Mouse (Mus musculus) retina, embryonic 14.5 days (tissue): Measurements from ENCODE around the gene Dusp5.

ENCODE experiments used
- DNase-seq: peaks from one replicate; pipeline ENCODE4 v3.0.0-alpha.2; 2015; ENCODE audit warnings: low spot score

Dusp5 gene

DNA sequence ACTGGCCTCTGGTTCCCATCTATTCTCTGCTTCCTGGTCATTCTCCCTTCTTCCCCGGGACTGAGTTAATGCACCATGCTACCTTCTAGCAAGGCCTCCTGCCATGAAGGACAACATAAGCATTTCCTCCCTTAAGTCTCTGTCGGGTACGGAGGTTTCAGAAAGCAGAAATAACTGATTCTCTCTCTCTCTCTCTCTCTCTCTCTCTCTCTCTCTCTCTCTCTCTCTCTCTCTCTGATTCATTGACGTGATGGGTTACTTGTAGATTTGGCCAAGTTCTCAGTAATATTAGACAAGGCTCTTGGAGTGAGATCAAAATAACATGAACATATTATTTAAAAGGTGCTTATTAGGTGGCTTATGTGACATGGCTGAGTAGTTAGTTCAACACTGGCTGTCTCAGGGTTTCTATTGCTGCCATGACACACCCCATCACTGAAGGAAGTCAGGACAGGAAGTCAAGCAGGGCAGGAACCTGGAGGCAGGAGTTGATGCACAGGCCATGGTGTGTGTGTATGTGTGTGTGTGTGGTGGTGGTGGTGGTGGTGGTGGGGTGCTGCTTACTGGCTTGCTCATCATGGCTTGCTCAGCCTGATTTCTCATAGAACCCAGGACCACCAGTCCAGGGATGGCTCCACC is 16.1 kb downstream of the Dusp5 start:
- no peak for DNase-seq

GRCm38 (mm10) chr19:53547597-53547996 is 18.7 kb downstream of the Dusp5 start:
- DNase-seq: peak; percentile 32

GRCm38 (mm10) chr19:53550972-53551371 is 22.1 kb downstream of the Dusp5 start:
- DNase-seq: no peak

DNA sequence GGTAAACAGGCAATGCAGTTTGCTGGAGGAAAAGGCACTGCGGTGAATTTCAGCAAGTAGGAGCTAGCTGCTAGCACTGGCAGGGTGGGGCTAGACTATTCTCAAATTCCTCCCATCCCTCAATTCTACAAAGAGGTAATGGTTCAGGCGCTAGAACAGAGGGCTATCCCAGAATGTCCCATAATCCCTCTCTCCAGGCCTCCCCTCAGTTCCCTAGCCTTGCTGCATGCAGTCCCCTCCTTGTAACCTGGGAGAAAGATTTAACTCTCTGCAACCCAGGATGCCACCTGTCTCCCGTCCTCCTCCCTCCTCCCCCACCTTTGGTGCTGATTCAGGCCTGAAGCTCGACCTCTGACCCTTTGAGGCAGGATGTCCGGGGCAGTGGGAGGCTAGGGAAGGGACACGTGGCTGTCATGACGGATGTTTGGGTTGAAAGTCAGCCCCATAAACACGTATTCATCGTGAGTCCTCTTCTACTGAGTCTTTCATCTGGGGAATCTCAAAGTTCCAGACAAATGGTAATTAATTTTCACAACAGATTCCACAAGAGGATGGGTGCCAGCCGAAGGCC is 23.4 kb downstream of the Dusp5 start:
- no peak for DNase-seq

GRCm38 (mm10) chr19:53552795-53553194 is 23.9 kb downstream of the Dusp5 start:
- DNase-seq: no peak

DNA sequence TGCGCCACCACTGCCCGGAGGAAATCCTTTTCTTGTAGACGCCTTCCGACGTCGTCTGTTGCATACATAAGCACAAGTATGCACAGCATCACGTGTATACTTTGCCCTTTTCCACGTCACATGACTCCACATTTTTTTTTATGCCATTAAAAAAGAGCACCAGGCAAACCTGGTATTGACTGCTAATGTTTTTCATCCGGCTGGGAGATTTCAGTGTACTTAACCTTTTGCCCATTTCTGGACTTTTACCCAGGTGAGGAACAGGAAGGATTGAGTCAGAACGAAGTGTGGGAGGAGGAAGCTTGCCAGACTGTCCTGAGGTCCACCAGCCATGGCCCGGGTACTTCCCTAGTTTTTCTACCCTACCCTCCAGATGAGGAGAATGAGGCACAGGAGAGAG is 25.5 kb downstream of the Dusp5 start:
- DNase-seq: no peak

DNA sequence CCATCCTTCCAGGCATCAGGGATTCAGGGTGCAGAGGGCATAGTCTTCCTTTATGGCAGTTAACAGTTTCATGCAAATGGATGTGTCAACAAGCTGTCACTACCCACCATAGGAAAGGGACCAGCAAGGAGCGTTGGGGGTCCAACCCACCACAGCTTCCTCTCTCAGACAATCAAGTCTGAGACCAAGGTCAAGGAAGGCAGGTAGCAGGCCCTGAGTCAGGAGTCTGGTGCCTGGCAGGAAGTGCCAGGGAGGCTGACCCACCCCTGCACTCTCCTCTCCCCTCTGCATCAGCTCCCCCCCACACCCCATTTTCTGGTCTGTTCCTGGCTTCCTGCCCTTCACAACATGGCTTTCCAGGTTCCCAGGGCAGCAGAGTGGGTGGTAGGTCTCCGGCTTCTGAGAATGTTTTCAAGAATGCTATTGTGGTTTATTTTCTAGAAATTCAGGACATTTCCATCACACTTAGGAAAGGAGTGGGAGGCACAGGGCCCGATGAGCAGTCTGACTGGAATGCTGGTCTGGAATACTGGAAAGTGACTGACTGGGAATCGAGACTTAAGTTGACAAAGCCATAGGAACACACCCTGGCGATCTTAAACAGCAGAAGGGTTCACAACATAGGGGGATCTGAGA is 26.2 kb downstream of the Dusp5 start:
- no peak for DNase-seq

DNA sequence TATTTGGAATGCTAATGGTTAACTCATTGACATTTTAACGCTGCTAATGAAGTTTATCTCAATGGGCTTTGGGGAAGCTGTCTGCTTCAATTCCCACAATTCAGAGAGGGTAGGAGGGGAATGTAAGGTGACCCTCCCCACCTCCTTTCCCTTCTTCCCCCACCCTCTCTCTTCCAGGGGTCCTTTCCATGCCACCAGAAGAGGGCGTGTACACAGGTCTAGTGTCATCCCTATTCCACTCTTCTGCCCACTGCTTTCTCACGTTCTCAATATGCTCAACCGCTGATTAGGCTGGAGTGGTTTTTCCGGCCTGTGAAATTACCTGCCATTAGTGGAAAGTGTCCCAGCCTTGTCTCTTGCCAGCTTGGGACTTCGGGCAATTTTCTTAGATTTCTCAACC is 27.9 kb downstream of the Dusp5 start:
- peak; percentile 34 for DNase-seq

- DNase-seq: no peak
Observed at GRCm38 (mm10) chr19:53557267-53557936, 28.5 kb downstream of the Dusp5 start.

DNA sequence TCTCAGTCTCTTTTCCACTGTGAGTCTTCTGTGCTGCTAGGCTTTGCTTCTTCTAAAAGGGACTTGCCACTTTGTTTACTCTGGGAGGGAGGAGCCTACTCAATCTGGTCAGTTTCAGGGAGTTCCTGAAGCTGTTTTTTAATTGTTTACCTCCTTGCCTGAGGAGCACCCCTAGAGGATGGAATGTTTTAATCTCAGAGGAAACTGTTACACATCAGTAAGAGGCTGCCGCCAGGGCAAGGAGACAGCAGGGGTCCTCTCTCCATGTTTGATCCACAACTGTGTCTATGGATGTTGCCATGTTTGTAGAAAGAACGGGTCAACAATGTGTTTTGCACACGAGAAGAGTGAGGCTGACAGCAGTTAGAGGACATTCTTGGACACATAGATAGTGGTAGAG is 31.5 kb downstream of the Dusp5 start:
- DNase-seq: no peak

- no peak for DNase-seq
Observed at GRCm38 (mm10) chr19:53564174-53564573, 35.3 kb downstream of the Dusp5 start.

GRCm38 (mm10) chr19:53565565-53566277 is 36.8 kb downstream of the Dusp5 start:
- DNase-seq: no peak

- DNase-seq: no peak
Observed at GRCm38 (mm10) chr19:53567864-53568263, 39.0 kb downstream of the Dusp5 start.

GRCm38 (mm10) chr19:53568553-53568952 is 39.6 kb downstream of the Dusp5 start:
- DNase-seq: no peak

GRCm38 (mm10) chr19:53571056-53571455 is 42.1 kb downstream of the Dusp5 start:
- DNase-seq: no peak

- DNase-seq: no peak
Observed at GRCm38 (mm10) chr19:53571501-53572428, 42.9 kb downstream of the Dusp5 start.

DNA sequence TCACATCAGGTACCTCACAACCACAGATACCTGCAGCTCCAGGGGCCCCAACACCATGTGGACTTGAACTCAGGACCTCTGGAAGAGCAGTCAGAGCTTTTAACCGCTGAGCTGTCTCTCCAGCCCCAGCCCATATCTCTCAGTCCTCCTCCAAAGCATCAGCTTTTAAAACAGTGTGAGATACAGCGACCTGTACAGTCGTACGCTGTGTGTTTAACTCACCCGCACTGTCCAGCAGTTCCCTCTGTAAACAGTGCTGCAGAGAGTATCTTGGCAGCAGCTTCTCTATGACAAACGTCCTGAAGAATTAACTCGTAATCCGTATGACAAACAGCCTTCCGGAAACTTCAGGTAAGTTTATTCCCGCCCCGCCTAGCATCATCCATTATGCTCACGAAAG is 43.7 kb downstream of the Dusp5 start:
- DNase-seq: no peak

DNA sequence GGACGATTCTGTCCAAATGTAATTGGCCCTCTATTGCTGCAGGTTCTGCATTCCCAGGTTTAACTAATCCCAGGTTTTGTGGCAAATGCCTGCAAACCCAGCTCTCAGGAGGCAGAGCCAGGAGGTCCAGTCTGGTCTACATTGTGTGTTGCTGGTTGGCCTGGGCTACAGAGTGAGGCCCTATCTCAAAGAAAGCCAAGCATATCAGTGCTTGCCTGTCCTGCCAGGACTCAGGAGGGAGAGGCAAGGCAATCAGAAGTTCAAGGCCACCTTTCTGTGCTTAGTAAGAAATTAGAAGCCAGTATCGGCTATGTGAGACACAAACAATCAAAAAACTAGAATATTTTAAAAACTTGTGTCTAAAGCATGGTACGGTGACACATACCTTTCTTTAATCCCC is 44.2 kb downstream of the Dusp5 start:
- no peak for DNase-seq

- DNase-seq: no peak
Observed at GRCm38 (mm10) chr19:53574131-53574530, 45.2 kb downstream of the Dusp5 start.

GRCm38 (mm10) chr19:53574546-53574945 is 45.6 kb downstream of the Dusp5 start:
- DNase-seq: no peak

- no peak for DNase-seq
Observed at GRCm38 (mm10) chr19:53575296-53576010, 46.5 kb downstream of the Dusp5 start.
